Mouse (Mus musculus) left cerebral cortex, adult 9 months (tissue): ENCODE results near the gene Gng10.
A peak's percentile ranks its signal among the peaks of the same experiment; 100 is the strongest.

Experiments
- DNase-seq, 2 experiments: peaks; one replicate each; pipeline ENCODE4 v3.0.0; 2022; ENCODE audit warnings: low spot score in 2 of 2

Gng10 gene

GRCm38 (mm10) chr4:59015181-59015580 lies 19.7 kb upstream of the Gng10 start:
- no peak for DNase-seq

GRCm38 (mm10) chr4:59016922-59017321 lies 18.0 kb upstream of the Gng10 start:
- no peak for DNase-seq

GRCm38 (mm10) chr4:59034325-59034917 lies 467 bp upstream of the Gng10 start:
- DNase-seq = no peak

- DNase-seq = no peak
Measured at GRCm38 (mm10) chr4:59035786-59036350, 980 bp downstream of the Gng10 start.

GRCm38 (mm10) chr4:59036490-59037127 lies 1.7 kb downstream of the Gng10 start:
- peak in 1 of 2 experiments; percentile 76 for DNase-seq

- no peak for DNase-seq
Measured at GRCm38 (mm10) chr4:59037525-59037924, 2.6 kb downstream of the Gng10 start.

- DNase-seq = no peak
Measured at GRCm38 (mm10) chr4:59040397-59041287, 5.8 kb downstream of the Gng10 start.

GRCm38 (mm10) chr4:59043074-59043473 lies 8.2 kb downstream of the Gng10 start:
- DNase-seq = peak in 1 of 2 experiments; percentile 13

GRCm38 (mm10) chr4:59043891-59044290 lies 9.0 kb downstream of the Gng10 start:
- no peak for DNase-seq

GRCm38 (mm10) chr4:59047222-59047621 lies 12.3 kb downstream of the Gng10 start:
- DNase-seq = no peak

- no peak for DNase-seq
Measured at GRCm38 (mm10) chr4:59051081-59051480, 16.2 kb downstream of the Gng10 start.

GRCm38 (mm10) chr4:59057929-59058328 lies 23.0 kb downstream of the Gng10 start:
- DNase-seq = no peak

GRCm38 (mm10) chr4:59062526-59062925 lies 27.6 kb downstream of the Gng10 start:
- no peak for DNase-seq

GRCm38 (mm10) chr4:59069276-59069675 lies 34.4 kb downstream of the Gng10 start:
- no peak for DNase-seq

GRCm38 (mm10) chr4:59083430-59083829 lies 48.5 kb downstream of the Gng10 start:
- DNase-seq = no peak

GRCm38 (mm10) chr4:59089391-59089790 lies 54.5 kb downstream of the Gng10 start:
- no peak for DNase-seq
